Mouse (Mus musculus): Measurements from ENCODE around the gene Fadd. TPM values are rescaled to one million over a fixed set of nuclear protein-coding genes. Genes with fewer than 3 reads are reported as not detected.

Fadd gene
- polyA plus RNA-seq, 1 experiment from 2014 or later, result 8.0 TPM

DNA sequence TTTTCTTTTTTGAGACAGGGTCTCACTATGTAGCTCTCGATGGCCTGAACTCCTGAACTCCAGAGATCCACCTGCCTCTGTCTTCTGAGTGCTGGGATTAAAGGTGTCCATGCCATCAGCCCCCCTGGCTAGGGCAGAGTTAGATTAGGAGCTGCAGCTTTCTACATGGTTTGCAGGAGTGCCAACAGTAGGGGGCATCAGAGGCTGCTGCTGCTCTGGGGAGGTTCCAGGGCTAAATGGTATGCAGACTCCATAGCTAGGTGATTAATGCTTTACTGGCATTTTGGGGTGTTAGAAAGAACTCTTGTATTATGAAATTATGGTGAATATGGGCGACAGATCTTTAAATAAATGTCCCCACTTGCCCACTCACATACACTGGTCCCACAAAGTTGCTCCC lies 5.0 kb upstream of the Fadd start:
- 0 out of 2 replicates have a peak, but pooled peaks cover 2% of the 10 kb centered on the region for H3K4me1 ChIP-seq (ENCODE audit: control insufficient read depth, insufficient read depth, low read length)
- H3K9me3 ChIP-seq (ENCODE audit: control insufficient read depth, low read length), result no peaks in the 10 kb centered on the region
- no peak overlapping the region for H3K4me2 ChIP-seq (ENCODE audit: low read depth, low read length)
- H3K27me3 ChIP-seq (replicated peaks; ENCODE audit: control insufficient read depth, insufficient read depth, low read length), result no peaks in the 10 kb centered on the region
- H3K9ac ChIP-seq (ENCODE audit: low read depth, low read length), result no peak overlapping the region
- no peak overlapping the region for H3K4me3 ChIP-seq (ENCODE audit: low read depth, low read length)
- DNase-seq (ENCODE audit: low spot score) (peak; percentile 33), ATAC-seq (ENCODE audit: low read depth) (no peak)
- no peaks in the 10 kb centered on the region for H3K36me3 ChIP-seq (ENCODE audit: control insufficient read depth, insufficient read depth, low read length)
- no peak overlapping the region for H3K27ac ChIP-seq (replicated peaks; ENCODE audit: low read depth, low read length)
- WGBS, result 47% methylated on average over 2 of the region's 2 CpGs

DNA sequence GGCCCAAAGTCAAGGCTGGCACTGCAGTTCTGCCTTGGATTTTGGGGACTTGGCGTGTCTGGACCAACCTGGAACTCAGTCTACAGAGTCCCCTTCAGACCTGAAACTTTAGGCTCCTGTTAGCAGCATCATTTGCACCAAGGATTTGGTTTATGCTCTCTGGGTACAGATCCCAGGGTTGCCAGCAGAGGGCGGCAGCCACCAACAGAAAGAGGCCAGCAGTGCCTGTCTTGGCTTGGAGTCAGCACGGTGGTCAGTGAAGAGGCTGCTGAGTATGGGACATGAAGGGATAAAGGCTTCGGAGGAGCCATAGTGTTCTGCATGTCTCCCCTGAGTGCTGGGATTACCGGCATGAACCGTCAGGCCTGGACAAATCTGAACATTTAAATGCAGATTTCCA lies 3.4 kb upstream of the Fadd start:
- H3K4me1 ChIP-seq (ENCODE audit: control insufficient read depth, insufficient read depth, low read length), result peaks cover 8% of the 10 kb centered on the region; the same call in 1 of the 2 replicates
- H3K4me2 ChIP-seq (ENCODE audit: low read depth, low read length), result no peak overlapping the region
- WGBS, result 17% methylated on average over 6 of the region's 6 CpGs
- H3K9me3 ChIP-seq (ENCODE audit: control insufficient read depth, low read length), result no peaks in the 10 kb centered on the region
- no peak overlapping the region for H3K9ac ChIP-seq (ENCODE audit: low read depth, low read length)
- H3K36me3 ChIP-seq (ENCODE audit: control insufficient read depth, insufficient read depth, low read length), result 0 out of 2 replicates have a peak, but pooled peaks cover under 1% of the 10 kb centered on the region
- H3K4me3 ChIP-seq (ENCODE audit: low read depth, low read length), result no peak overlapping the region
- no peaks in the 10 kb centered on the region for H3K27me3 ChIP-seq (replicated peaks; ENCODE audit: control insufficient read depth, insufficient read depth, low read length)
- DNase-seq (ENCODE audit: low spot score), result peak; percentile 50
- no peak for ATAC-seq (ENCODE audit: low read depth)
- H3K27ac ChIP-seq (replicated peaks; ENCODE audit: low read depth, low read length), result no peak overlapping the region

DNA sequence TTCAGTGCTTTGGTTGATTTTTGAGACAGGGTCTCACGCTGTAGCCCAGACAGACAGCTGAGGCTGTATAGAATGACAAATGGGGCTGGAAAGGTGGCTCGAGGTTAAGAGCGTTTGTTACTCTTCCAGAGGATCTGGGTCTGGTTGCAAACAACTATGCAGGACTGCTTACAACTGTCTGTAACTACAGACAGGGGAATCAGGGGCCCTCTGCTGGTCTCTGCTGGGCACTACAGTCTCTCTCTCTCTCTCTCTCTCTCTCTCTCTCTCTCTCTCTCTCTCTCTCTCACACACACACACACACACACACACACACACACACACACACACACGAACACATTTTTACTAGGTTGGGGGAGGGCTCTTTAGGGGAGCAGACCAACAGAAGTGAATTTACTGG lies 1.4 kb upstream of the Fadd start:
- Histone ChIP-seq H3K27me3 (replicated peaks; ENCODE audit: control insufficient read depth, insufficient read depth, low read length) (no peaks in the 10 kb centered on the region), H3K4me1 (ENCODE audit: control insufficient read depth, insufficient read depth, low read length) (peaks cover 8% of the 10 kb centered on the region; the same call in 1 of the 2 replicates), H3K9me3 (ENCODE audit: control insufficient read depth, low read length) (no peaks in the 10 kb centered on the region), H3K4me2 (ENCODE audit: low read depth, low read length) (no peak overlapping the region), H3K36me3 (ENCODE audit: control insufficient read depth, insufficient read depth, low read length) (peaks cover 19% of the 10 kb centered on the region), H3K9ac (ENCODE audit: low read depth, low read length) (no peak overlapping the region), H3K27ac (replicated peaks; ENCODE audit: low read depth, low read length) (no peak overlapping the region), H3K4me3 (ENCODE audit: low read depth, low read length) (no peak overlapping the region)
- 5% methylated on average over 4 of the region's 4 CpGs for WGBS
- DNase-seq (ENCODE audit: low spot score) (peak; percentile 69), ATAC-seq (ENCODE audit: low read depth) (no peak)

DNA sequence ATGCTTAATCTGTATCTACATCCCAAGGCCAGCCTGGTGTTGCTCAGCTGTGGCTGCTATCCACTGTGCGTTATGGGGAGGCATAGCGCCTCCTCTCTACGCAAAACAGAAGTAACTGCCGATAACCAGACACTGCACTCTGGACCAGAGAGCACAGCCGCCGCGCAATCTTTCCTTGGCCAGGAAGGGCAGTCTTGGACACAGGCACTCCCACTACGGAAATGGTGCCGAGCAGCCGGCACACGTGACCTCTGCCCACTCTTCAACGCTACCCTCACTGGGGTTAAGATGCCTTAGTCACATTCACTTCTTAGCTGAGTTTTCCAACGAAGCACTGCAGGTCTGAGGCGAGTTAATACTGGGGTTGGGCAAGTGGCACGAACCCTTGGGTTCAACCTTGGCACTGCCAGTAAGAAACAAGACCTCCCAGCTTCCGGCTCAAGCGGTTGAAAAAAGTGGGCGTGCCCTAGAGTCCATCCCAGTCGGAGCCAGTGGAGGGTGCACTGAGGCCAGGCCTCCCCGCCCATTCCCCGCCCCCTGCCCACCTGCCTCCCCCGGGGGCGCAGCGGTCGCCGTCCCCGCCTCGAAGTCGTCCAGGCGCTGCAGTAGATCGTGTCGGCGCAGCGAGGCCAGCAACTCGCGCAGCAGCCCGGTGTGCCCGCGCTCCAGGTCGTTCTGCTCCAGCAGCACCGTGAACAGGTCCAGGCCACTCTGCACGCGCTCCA lies 542 bp downstream of the Fadd start:
- Histone ChIP-seq H3K36me3 (ENCODE audit: control insufficient read depth, insufficient read depth, low read length) (peaks cover 19% of the 10 kb centered on the region), H3K9me3 (ENCODE audit: control insufficient read depth, low read length) (no peaks in the 10 kb centered on the region), H3K4me3 (ENCODE audit: low read depth, low read length) (peak overlapping the region; percentile 68), H3K4me2 (ENCODE audit: low read depth, low read length) (peak overlapping the region; percentile 84), H3K9ac (ENCODE audit: low read depth, low read length) (peak overlapping the region; percentile 81), H3K27ac (replicated peaks; ENCODE audit: low read depth, low read length) (peak overlapping the region; percentile 80), H3K27me3 (replicated peaks; ENCODE audit: control insufficient read depth, insufficient read depth, low read length) (no peaks in the 10 kb centered on the region), H3K4me1 (ENCODE audit: control insufficient read depth, insufficient read depth, low read length) (peaks cover 8% of the 10 kb centered on the region; the same call in 1 of the 2 replicates)
- WGBS, result under 1% methylated on average over 37 of the region's 43 CpGs
- ATAC-seq (ENCODE audit: low read depth), result peak; percentile 91
- DNase-seq (ENCODE audit: low spot score), result peak; percentile 94

DNA sequence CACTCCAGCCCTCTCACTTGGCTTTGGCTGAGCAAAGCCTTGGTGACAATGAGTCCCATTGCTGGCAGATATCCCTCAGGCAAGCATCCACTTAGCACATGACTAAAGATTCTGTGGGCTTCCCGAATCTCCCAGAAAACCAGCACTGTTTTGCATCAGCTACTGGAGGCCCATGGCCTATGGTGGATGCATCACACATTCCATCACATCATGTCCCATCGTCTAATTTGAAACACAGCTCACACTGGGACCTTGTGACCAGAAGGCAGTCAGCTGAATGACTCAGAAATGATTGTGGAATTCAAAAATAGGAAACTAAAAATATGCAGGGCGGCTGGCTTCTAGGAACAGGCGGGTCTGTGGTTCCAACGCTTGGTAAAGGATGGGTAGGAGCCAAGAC lies 4.4 kb downstream of the Fadd start:
- no peak for ATAC-seq (ENCODE audit: low read depth)
- H3K4me1 ChIP-seq (ENCODE audit: control insufficient read depth, insufficient read depth, low read length), result peaks cover 6% of the 10 kb centered on the region; the same call in 1 of the 2 replicates
- WGBS, result 76% methylated on average over 5 of the region's 5 CpGs
- no peak overlapping the region for H3K4me3 ChIP-seq (ENCODE audit: low read depth, low read length)
- no peaks in the 10 kb centered on the region for H3K27me3 ChIP-seq (replicated peaks; ENCODE audit: control insufficient read depth, insufficient read depth, low read length)
- no peaks in the 10 kb centered on the region for H3K9me3 ChIP-seq (ENCODE audit: control insufficient read depth, low read length)
- peaks cover 19% of the 10 kb centered on the region for H3K36me3 ChIP-seq (ENCODE audit: control insufficient read depth, insufficient read depth, low read length)
- DNase-seq (ENCODE audit: low spot score), result no peak
- H3K4me2 ChIP-seq (ENCODE audit: low read depth, low read length), result no peak overlapping the region
- H3K27ac ChIP-seq (replicated peaks; ENCODE audit: low read depth, low read length), result no peak overlapping the region
- no peak overlapping the region for H3K9ac ChIP-seq (ENCODE audit: low read depth, low read length)

DNA sequence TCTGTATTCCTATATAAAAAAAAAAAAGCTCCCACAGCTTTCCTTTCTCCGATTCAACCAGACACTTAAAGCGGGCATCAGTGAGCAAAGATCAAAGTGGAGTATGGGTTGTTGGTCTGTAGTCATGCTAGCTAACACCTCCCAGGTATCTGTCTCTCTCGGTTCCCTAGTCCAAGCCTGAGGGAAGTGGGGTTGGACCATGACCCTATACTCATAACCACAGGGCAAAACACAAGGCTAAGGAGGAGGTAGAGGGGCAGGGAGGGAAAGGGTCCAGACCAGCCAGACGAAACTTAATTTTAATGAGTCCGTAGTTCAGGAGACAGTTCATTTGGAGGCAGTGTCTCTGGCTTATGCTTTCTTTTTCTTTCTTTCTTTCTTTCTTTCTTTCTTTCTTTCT lies 10.0 kb downstream of the Fadd start:
- H3K9ac ChIP-seq (ENCODE audit: low read depth, low read length), result no peak overlapping the region
- no peak overlapping the region for H3K4me3 ChIP-seq (ENCODE audit: low read depth, low read length)
- WGBS, result 77% methylated on average over 5 of the region's 5 CpGs
- no peak for ATAC-seq (ENCODE audit: low read depth)
- H3K4me2 ChIP-seq (ENCODE audit: low read depth, low read length), result no peak overlapping the region
- H3K4me1 ChIP-seq (ENCODE audit: control insufficient read depth, insufficient read depth, low read length), result no peaks in the 10 kb centered on the region
- no peak overlapping the region for H3K27ac ChIP-seq (replicated peaks; ENCODE audit: low read depth, low read length)
- no peak for DNase-seq (ENCODE audit: low spot score)
- no peaks in the 10 kb centered on the region for H3K27me3 ChIP-seq (replicated peaks; ENCODE audit: control insufficient read depth, insufficient read depth, low read length)
- H3K9me3 ChIP-seq (ENCODE audit: control insufficient read depth, low read length), result no peaks in the 10 kb centered on the region
- H3K36me3 ChIP-seq (ENCODE audit: control insufficient read depth, insufficient read depth, low read length), result no peaks in the 10 kb centered on the region

DNA sequence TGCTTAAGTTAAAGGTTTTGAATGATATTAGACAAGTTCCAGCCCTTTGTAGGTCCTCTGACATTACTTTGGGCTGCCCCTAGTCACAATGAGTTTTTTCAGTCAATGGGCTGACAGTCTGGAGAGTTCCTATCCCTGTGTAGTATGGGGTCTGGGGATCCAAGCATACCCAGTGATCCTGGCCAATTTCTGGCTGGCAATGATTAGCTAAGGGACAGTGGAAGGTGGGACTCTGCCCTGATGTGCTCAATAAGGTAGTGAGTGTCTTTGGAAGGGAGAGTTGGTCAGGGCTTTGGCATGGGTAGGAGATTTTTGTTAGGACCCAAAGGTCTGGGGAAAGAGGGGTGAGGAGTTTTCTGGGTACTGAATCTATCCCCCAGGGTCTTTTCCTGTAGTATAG lies 10.7 kb downstream of the Fadd start:
- Histone ChIP-seq H3K36me3 (ENCODE audit: control insufficient read depth, insufficient read depth, low read length) (no peaks in the 10 kb centered on the region), H3K4me2 (ENCODE audit: low read depth, low read length) (no peak overlapping the region), H3K27ac (replicated peaks; ENCODE audit: low read depth, low read length) (no peak overlapping the region), H3K4me3 (ENCODE audit: low read depth, low read length) (no peak overlapping the region), H3K9ac (ENCODE audit: low read depth, low read length) (no peak overlapping the region), H3K27me3 (replicated peaks; ENCODE audit: control insufficient read depth, insufficient read depth, low read length) (no peaks in the 10 kb centered on the region), H3K9me3 (ENCODE audit: control insufficient read depth, low read length) (no peaks in the 10 kb centered on the region), H3K4me1 (ENCODE audit: control insufficient read depth, insufficient read depth, low read length) (no peaks in the 10 kb centered on the region)
- ATAC-seq (ENCODE audit: low read depth) (no peak), DNase-seq (ENCODE audit: low spot score) (no peak)

DNA sequence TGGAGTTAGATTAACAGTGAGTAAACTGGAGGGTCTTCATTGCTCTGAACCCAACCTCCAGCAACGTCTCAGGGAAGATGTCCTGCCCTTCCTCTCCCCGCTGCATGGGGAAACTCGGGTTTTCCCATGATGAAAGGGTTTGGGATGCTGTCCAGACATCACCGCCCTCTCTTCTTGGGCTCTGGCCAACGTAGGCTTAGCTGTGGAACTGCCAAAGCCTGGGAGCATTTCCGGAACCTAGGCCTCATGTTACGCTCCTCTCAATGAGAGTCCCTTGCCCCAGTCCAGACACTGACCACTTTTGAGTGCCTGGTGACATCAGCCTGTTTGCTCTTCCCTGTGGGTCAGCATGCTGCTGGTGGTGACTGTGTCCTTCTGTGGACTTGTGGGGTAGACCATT lies 12.8 kb downstream of the Fadd start:
- no peak overlapping the region for H3K4me2 ChIP-seq (ENCODE audit: low read depth, low read length)
- WGBS, result 56% methylated on average over 7 of the region's 7 CpGs
- H3K27ac ChIP-seq (replicated peaks; ENCODE audit: low read depth, low read length), result no peak overlapping the region
- peak; percentile 74 for DNase-seq (ENCODE audit: low spot score)
- H3K36me3 ChIP-seq (ENCODE audit: control insufficient read depth, insufficient read depth, low read length), result no peaks in the 10 kb centered on the region
- no peaks in the 10 kb centered on the region for H3K9me3 ChIP-seq (ENCODE audit: control insufficient read depth, low read length)
- ATAC-seq (ENCODE audit: low read depth), result peak; percentile 47; the same call in 1 of the 2 replicates
- no peaks in the 10 kb centered on the region for H3K27me3 ChIP-seq (replicated peaks; ENCODE audit: control insufficient read depth, insufficient read depth, low read length)
- no peak overlapping the region for H3K4me3 ChIP-seq (ENCODE audit: low read depth, low read length)
- no peaks in the 10 kb centered on the region for H3K4me1 ChIP-seq (ENCODE audit: control insufficient read depth, insufficient read depth, low read length)
- H3K9ac ChIP-seq (ENCODE audit: low read depth, low read length), result no peak overlapping the region

DNA sequence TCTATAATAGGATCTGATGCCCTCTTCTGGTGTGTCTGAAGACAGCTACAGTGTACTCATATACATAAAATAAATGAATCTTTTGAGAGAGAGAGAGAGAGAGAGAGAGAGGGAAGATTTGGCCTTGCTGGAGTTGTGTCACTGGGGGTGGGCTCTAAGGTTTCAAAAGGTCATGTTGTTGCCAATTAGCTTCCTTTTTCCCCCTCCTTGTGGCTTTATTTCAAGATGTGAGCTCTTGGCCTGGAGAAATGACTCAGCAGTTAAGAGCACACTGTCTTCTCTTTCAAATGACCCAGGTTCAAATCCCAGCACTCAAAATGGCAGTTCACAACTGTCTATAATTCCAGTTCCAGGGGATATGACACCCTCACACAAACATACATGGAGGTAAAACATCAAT lies 14.2 kb downstream of the Fadd start:
- DNase-seq (ENCODE audit: low spot score), result no peak
- no peaks in the 10 kb centered on the region for H3K27me3 ChIP-seq (replicated peaks; ENCODE audit: control insufficient read depth, insufficient read depth, low read length)
- no peaks in the 10 kb centered on the region for H3K9me3 ChIP-seq (ENCODE audit: control insufficient read depth, low read length)
- H3K4me3 ChIP-seq (ENCODE audit: low read depth, low read length), result no peak overlapping the region
- no peak overlapping the region for H3K27ac ChIP-seq (replicated peaks; ENCODE audit: low read depth, low read length)
- H3K9ac ChIP-seq (ENCODE audit: low read depth, low read length), result no peak overlapping the region
- no peak for ATAC-seq (ENCODE audit: low read depth)
- no peaks in the 10 kb centered on the region for H3K36me3 ChIP-seq (ENCODE audit: control insufficient read depth, insufficient read depth, low read length)
- no peaks in the 10 kb centered on the region for H3K4me1 ChIP-seq (ENCODE audit: control insufficient read depth, insufficient read depth, low read length)
- H3K4me2 ChIP-seq (ENCODE audit: low read depth, low read length), result no peak overlapping the region

Data from embryonic facial prominence, embryonic 14.5 days (tissue).